In the genomic region with DNA sequence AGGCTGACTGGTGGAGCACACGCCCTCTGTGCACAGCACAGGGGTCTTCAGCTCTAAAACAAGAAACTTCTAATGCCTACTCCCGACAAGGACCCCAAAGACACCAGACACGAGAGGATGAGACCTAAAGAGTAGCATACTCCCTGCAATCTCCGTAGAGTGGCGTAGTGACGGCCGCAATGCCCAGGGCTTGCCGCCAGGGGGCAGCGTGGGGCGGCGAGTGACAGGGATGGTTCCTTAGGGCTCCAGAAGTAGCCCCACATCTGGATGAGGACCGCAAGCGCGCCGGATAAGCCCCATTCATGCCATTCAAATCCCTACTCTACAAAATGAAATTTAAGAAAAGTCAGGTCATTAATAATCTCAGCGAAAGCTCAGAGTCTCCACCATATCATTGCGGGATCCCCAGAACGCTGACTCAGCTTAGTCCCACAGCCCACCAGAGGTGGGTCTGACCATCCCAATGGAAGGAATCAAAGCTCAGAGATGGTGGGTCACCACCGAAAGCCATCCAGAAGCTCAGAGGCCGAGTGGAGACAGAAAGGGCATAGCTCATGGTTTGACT, we compare ENCODE assay signal across 10 mouse cellular contexts. TPM values are rescaled to one million over a fixed set of nuclear protein-coding genes. Genes with fewer than 3 reads are reported as not detected.
DNase-seq lines count a peak whose midpoint lies in the region; ATAC-seq and TF ChIP-seq lines count a peak whose summit lies in the region.
"Had no signal": no experiment of that assay in that cellular context is flagged by ENCODE, and none has a peak within 500 bp of the region (broad histone marks: within the 10 kb centered on the region; RNA-seq: fewer than 3 reads in every experiment).

No protein-coding gene starts in this region.

- 39% methylated on average over 20 of the region's 20 CpGs for WGBS in hindbrain, embryonic 11.5 days
- 39% methylated on average over 20 of the region's 20 CpGs for WGBS in hindbrain, embryonic 12.5 days
- 32% methylated on average over 20 of the region's 20 CpGs for WGBS in spleen, adult 2 months

- peak; percentile 61; the same call in 1 of the 2 replicates for TF ChIP-seq CTCF in spleen, adult 2 months (IDR thresholded peaks at IDR 0.05; ENCODE audit: extremely low read depth, insufficient read depth, insufficient read length, insufficient replicate concordance)

- no peak for TF ChIP-seq POLR2A in spleen, adult 2 months (IDR thresholded peaks at IDR 0.05; ENCODE audit: low read depth, low read length)

- no peak overlapping the region for H3K9ac ChIP-seq in hindbrain, embryonic 11.5 days (ENCODE audit: low read depth, low read length)
- no peak overlapping the region for H3K9ac ChIP-seq in hindbrain, embryonic 12.5 days
- H3K9ac ChIP-seq: embryonic facial prominence, embryonic 15.5 days had no signal

- no peak overlapping the region for H3K4me2 ChIP-seq in hindbrain, embryonic 11.5 days (replicated peaks; ENCODE audit: low read depth, low read length)
- H3K4me2 ChIP-seq in hindbrain, embryonic 12.5 days (replicated peaks): no peak overlapping the region
- H3K4me2 ChIP-seq: embryonic facial prominence, embryonic 15.5 days had no signal

- H3K27ac ChIP-seq in hindbrain, embryonic 11.5 days (ENCODE audit: low read depth, low read length): no peak overlapping the region
- H3K27ac ChIP-seq in hindbrain, embryonic 12.5 days: no peak overlapping the region
- H3K27ac ChIP-seq in spleen, adult 2 months (ENCODE audit: insufficient read depth, low read length): no peak overlapping the region
- H3K27ac ChIP-seq: embryonic facial prominence, embryonic 15.5 days had no signal

- no peak for ATAC-seq in hindbrain, embryonic 11.5 days (ENCODE audit: low FRiP score)
- no peak for ATAC-seq in hindbrain, embryonic 12.5 days (ENCODE audit: low FRiP score)
- no peak for ATAC-seq in erythroid progenitor cell, adult 5-6 weeks (replicated peaks; ENCODE audit: low FRiP score, poor library complexity, severe bottlenecking)

- no peaks in the 10 kb centered on the region for H3K27me3 ChIP-seq in hindbrain, embryonic 11.5 days (ENCODE audit: control insufficient read depth, insufficient read depth, low read length)
- H3K27me3 ChIP-seq in hindbrain, embryonic 12.5 days: peaks cover 5% of the 10 kb centered on the region
- H3K27me3 ChIP-seq in spleen, adult 2 months (ENCODE audit: control insufficient read depth, insufficient read depth, low read length): peaks cover 3% of the 10 kb centered on the region; the same call in 1 of the 2 replicates

- peak; percentile 76 for DNase-seq in hindbrain, embryonic 11.5 days (ENCODE audit: low spot score)
- peak in 1 of 2 experiments; percentile 9 for DNase-seq in spleen, adult 2 months (ENCODE audit: low read depth in 1 of 2, low spot score in 2 of 2)
- DNase-seq in spleen, postnatal 14 days (ENCODE audit: low spot score in 2 of 2): no peak
- peak; percentile 27 to 32 for DNase-seq in adrenal gland, postnatal 36 days
- DNase-seq in kidney, postnatal 10 days: peak; percentile 54
- DNase-seq in testis, postnatal 10 days (ENCODE audit: low spot score): peak; percentile 75

- H3K4me1 ChIP-seq in hindbrain, embryonic 11.5 days (replicated peaks; ENCODE audit: control insufficient read depth, insufficient read depth, low read length): peaks cover 7% of the 10 kb centered on the region; the same call in 1 of the 2 replicates
- peaks cover 20% of the 10 kb centered on the region for H3K4me1 ChIP-seq in hindbrain, embryonic 12.5 days
- no peaks in the 10 kb centered on the region for H3K4me1 ChIP-seq in spleen, adult 2 months (ENCODE audit: control insufficient read depth, insufficient read depth, insufficient read length)

- H3K4me3 ChIP-seq in hindbrain, embryonic 11.5 days (ENCODE audit: low read depth, low read length): no peak overlapping the region
- H3K4me3 ChIP-seq in hindbrain, embryonic 12.5 days: no peak overlapping the region
- no peak overlapping the region for H3K4me3 ChIP-seq in spleen, adult 2 months (ENCODE audit: extremely low read depth, insufficient read depth, insufficient read length)
- H3K4me3 ChIP-seq: embryonic facial prominence, embryonic 15.5 days had no signal

- H3K9me3 ChIP-seq in hindbrain, embryonic 11.5 days (ENCODE audit: control insufficient read depth, low read length): no peaks in the 10 kb centered on the region
- no peaks in the 10 kb centered on the region for H3K9me3 ChIP-seq in hindbrain, embryonic 12.5 days (replicated peaks)
- H3K9me3 ChIP-seq: embryonic facial prominence, embryonic 15.5 days had no signal

- no peaks in the 10 kb centered on the region for H3K36me3 ChIP-seq in hindbrain, embryonic 11.5 days (ENCODE audit: control insufficient read depth, insufficient read depth, low read length)
- H3K36me3 ChIP-seq in hindbrain, embryonic 12.5 days: no peaks in the 10 kb centered on the region
- no peaks in the 10 kb centered on the region for H3K36me3 ChIP-seq in spleen, adult 2 months (ENCODE audit: control insufficient read depth, insufficient read depth, low read length)
- H3K36me3 ChIP-seq: embryonic facial prominence, embryonic 15.5 days had no signal

RNA-seq across cellular contexts. Expression of a gene that starts 16.4 kb away (rescaled TPM):
- not detected in 2 replicates for polyA plus RNA-seq in hindbrain, embryonic 11.5 days (2014; fragmentation: Nextera tagmentation; extraction: Ambion mirVana)
- polyA plus RNA-seq in hindbrain, embryonic 12.5 days (2016; fragmentation: Nextera tagmentation; extraction: Ambion mirVana): not detected in 2 replicates
- polyA plus RNA-seq in spleen, adult 2 months (2012; rRNA removed): not detected in 2 replicates
- not detected for total RNA-seq in adrenal gland, postnatal 36 days (2021)
- not detected in 2 replicates for total RNA-seq in erythroid progenitor cell, adult 5-6 weeks (2015; ENCODE audit: low replicate concordance)
- not detected in 2 replicates for total RNA-seq in erythroid progenitor cell, adult 5-6 weeks (2017; ENCODE audit: low replicate concordance)
- total RNA-seq: left cerebral cortex, postnatal 36 days had no signal
- polyA plus RNA-seq: embryonic facial prominence, embryonic 15.5 days had no signal

RNA-seq across cellular contexts. Expression of a gene that starts 51.2 kb away (rescaled TPM):
- polyA plus RNA-seq in hindbrain, embryonic 11.5 days (2014; fragmentation: Nextera tagmentation; extraction: Ambion mirVana): 44.4 and 54.5 TPM in 2 replicates
- polyA plus RNA-seq in hindbrain, embryonic 12.5 days (2016; fragmentation: Nextera tagmentation; extraction: Ambion mirVana): 60.5 and 62.5 TPM in 2 replicates
- polyA plus RNA-seq in spleen, adult 2 months (2012; rRNA removed): 1.8 and 2.1 TPM in 2 replicates
- 1 to 10 TPM; 7.6 to 7.7 TPM for total RNA-seq in adrenal gland, postnatal 36 days (2021)
- not detected in 2 replicates for total RNA-seq in erythroid progenitor cell, adult 5-6 weeks (2015; ENCODE audit: low replicate concordance)
- total RNA-seq in erythroid progenitor cell, adult 5-6 weeks (2017; ENCODE audit: low replicate concordance): 0.51 TPM in 1 of 2 replicates, not detected in the other

Comparison
In these comparisons a context has a peak if more than half of its experiments do, and no peak if none do; other contexts are left out.
1. DNase-seq: peak in hindbrain, embryonic 11.5 days (single experiment), adrenal gland, postnatal 36 days (2 of 2), kidney, postnatal 10 days (single experiment) and testis, postnatal 10 days (single experiment); none in spleen, postnatal 14 days (0 of 2).
2. RNA of a gene that starts 51.2 kb away (polyA plus RNA-seq): 60.5 to 62.5 TPM in hindbrain, embryonic 12.5 days and 44.4 to 54.5 TPM in hindbrain, embryonic 11.5 days; 1.8 to 2.1 TPM in spleen, adult 2 months; every median in the first group is over 10 times any median in the second.